Mouse (Mus musculus): ENCODE data around the gene Lpcat2b. TPM values are rescaled to one million over a fixed set of nuclear protein-coding genes. Genes with fewer than 3 reads are reported as not detected.

Lpcat2b gene
- polyA plus RNA-seq, 1 experiment from 2014 or later: not detected

GRCm38 (mm10) chr5:107434001-107434400 is 2.7 kb downstream of the Lpcat2b start:
- H3K4me3 ChIP-seq (ENCODE audit: low read depth, low read length): no peak overlapping the region
- no peak for TF ChIP-seq CTCF (IDR thresholded peaks at IDR 0.05; ENCODE audit: low read depth)
- 76% methylated on average over 5 of the region's 5 CpGs for WGBS

DNA sequence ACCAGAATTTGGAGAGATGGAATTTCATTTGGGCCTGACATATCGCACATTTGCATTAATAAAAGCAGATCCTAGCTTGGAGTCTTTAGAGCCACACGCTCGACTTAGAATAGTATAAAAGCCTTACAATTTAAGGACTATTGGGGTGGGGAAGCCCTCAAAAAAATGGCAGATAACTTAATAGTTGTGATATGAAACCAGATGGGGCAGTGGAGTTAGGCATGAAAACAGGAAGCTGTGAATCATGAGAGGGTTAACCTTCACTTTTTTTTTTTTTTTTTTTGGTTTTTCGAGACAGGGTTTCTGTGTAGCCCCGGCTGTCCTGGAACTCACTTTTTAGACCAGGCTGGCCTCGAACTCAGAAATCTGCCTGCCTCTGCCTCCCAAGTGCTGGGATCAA is 4.8 kb downstream of the Lpcat2b start:
- TF ChIP-seq CTCF (IDR thresholded peaks at IDR 0.05; ENCODE audit: low read depth): no peak
- ATAC-seq (ENCODE audit: insufficient read depth): no peak
- H3K4me1 ChIP-seq (ENCODE audit: insufficient read depth): no peaks in the 10 kb centered on the region
- no peak overlapping the region for H3K4me2 ChIP-seq
- no peak overlapping the region for H3K27ac ChIP-seq (ENCODE audit: low read depth)
- no peak overlapping the region for H3K9ac ChIP-seq
- WGBS: 83% methylated on average over 6 of the region's 6 CpGs
- no peaks in the 10 kb centered on the region for H3K36me3 ChIP-seq (ENCODE audit: insufficient read depth)
- H3K9me3 ChIP-seq (ENCODE audit: low read depth, low read length): no peaks in the 10 kb centered on the region
- no peak for DNase-seq
- H3K4me3 ChIP-seq (ENCODE audit: low read depth, low read length): no peak overlapping the region
- no peaks in the 10 kb centered on the region for H3K27me3 ChIP-seq (ENCODE audit: insufficient read depth, low read length)

More at GRCm38 (mm10) chr5:107434001-107434400, 2.7 kb downstream of the Lpcat2b start:
- Histone ChIP-seq H3K9me3 (ENCODE audit: low read depth, low read length) (no peaks in the 10 kb centered on the region), H3K27ac (ENCODE audit: low read depth) (no peak overlapping the region), H3K4me2 (no peak overlapping the region), H3K9ac (no peak overlapping the region), H3K4me1 (ENCODE audit: insufficient read depth) (no peaks in the 10 kb centered on the region), H3K36me3 (ENCODE audit: insufficient read depth) (no peaks in the 10 kb centered on the region), H3K27me3 (ENCODE audit: insufficient read depth, low read length) (no peaks in the 10 kb centered on the region)
- DNase-seq: no peak
- ATAC-seq (ENCODE audit: insufficient read depth): no peak

- H3K27ac ChIP-seq (ENCODE audit: low read depth): no peak overlapping the region
- no peak overlapping the region; the same call in 1 of the 2 replicates for H3K4me2 ChIP-seq
- WGBS: 62% methylated on average over 6 of the region's 6 CpGs
Measured at GRCm38 (mm10) chr5:107436587-107437209, 5.3 kb downstream of the Lpcat2b start.

DNA sequence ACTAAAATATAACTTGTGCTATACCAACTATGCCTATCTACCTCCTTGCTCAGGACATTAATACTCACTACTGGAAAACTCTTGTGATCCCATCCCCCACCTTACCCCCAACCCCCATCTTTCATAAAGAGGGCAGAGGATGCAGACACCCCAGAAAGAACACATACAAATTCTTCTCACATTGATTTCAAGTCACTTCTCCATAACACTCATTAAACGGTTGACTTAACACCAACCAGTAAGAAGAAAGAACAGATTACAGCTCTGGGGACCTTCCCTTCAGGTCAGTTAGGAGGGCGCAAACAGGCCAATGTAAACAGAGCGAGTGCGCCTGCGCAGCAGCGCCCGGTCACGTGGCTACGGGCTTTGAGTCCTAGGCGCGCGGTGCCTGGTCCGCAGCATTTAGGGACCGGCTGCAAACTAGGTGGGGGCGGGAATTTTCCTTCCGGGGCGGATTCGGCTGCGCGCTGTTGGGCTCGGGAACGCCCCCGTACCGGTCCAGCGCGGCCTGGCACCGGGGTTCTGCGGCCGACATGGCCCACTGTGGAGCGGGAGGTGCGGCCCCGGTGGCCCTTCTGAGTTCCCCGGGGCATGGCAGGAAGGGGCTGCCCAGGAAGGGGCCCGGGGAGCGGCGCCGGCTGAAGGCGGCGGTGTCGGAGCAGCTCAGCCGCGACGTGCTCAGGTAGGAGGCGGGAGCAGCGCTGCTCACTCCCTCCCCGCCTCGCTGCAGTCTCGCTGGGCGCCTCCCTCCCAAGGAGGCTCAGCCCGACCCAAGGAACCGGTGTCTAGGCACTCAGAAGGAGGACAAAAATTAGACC is 6.3 kb downstream of the Lpcat2b start, which contains the start of gene Btbd8:
Btbd8 (plus strand) TSS at position 534 of the 818 bp plus-strand sequence.
- no peaks in the 10 kb centered on the region for H3K9me3 ChIP-seq (ENCODE audit: low read depth, low read length)
- peak; percentile 97 for DNase-seq
- H3K4me2 ChIP-seq: peak within 1 kb of the TSS; percentile 82
- under 1% methylated on average over 51 of the region's 51 CpGs for WGBS
- peak; percentile 96 for ATAC-seq (ENCODE audit: insufficient read depth)
- peak within 1 kb of the TSS; percentile 90 for H3K9ac ChIP-seq
- no peak for TF ChIP-seq CTCF (IDR thresholded peaks at IDR 0.05; ENCODE audit: low read depth)
- H3K27me3 ChIP-seq (ENCODE audit: insufficient read depth, low read length): no peaks in the 10 kb centered on the region
- H3K27ac ChIP-seq (ENCODE audit: low read depth): peak within 1 kb of the TSS; percentile 75
- H3K4me3 ChIP-seq (ENCODE audit: low read depth, low read length): peak within 1 kb of the TSS; percentile 80
- no peaks in the 10 kb centered on the region for H3K36me3 ChIP-seq (ENCODE audit: insufficient read depth)
- no peaks in the 10 kb centered on the region for H3K4me1 ChIP-seq (ENCODE audit: insufficient read depth)

More at GRCm38 (mm10) chr5:107436587-107437209, 5.3 kb downstream of the Lpcat2b start:
- ATAC-seq (ENCODE audit: insufficient read depth) (no peak), DNase-seq (no peak)
- Histone ChIP-seq H3K27me3 (ENCODE audit: insufficient read depth, low read length) (no peaks in the 10 kb centered on the region), H3K36me3 (ENCODE audit: insufficient read depth) (no peaks in the 10 kb centered on the region), H3K9ac (no peak overlapping the region), H3K4me1 (ENCODE audit: insufficient read depth) (no peaks in the 10 kb centered on the region), H3K9me3 (ENCODE audit: low read depth, low read length) (no peaks in the 10 kb centered on the region), H3K4me3 (ENCODE audit: low read depth, low read length) (no peak overlapping the region)
- TF ChIP-seq CTCF (IDR thresholded peaks at IDR 0.05; ENCODE audit: low read depth): no peak

DNA sequence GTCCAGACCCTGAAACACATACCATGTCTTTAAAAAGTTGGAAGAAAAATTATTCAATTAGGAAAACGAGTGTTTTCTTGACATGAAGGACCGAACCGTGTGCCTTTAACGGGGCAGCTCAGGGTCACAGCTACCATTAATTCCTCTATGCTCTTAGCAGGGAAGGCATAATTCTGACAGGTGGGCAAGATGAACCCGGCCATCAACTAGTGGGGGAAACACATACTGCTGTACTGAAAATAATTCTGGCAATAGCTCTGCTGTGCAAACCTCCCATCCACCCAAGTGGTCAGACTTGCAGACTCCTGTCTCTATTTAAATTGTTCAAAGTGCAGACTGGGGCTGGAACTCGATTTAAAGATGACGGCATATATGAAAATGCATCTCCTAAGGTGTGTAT is 7.0 kb downstream of the Lpcat2b start:
- Histone ChIP-seq H3K9ac (peak overlapping the region; percentile 90), H3K27ac (ENCODE audit: low read depth) (peak overlapping the region; percentile 75), H3K36me3 (ENCODE audit: insufficient read depth) (no peaks in the 10 kb centered on the region), H3K4me3 (ENCODE audit: low read depth, low read length) (peak overlapping the region; percentile 80), H3K9me3 (ENCODE audit: low read depth, low read length) (no peaks in the 10 kb centered on the region), H3K4me1 (ENCODE audit: insufficient read depth) (no peaks in the 10 kb centered on the region), H3K27me3 (ENCODE audit: insufficient read depth, low read length) (no peaks in the 10 kb centered on the region), H3K4me2 (peak overlapping the region; percentile 82)
- TF ChIP-seq CTCF (IDR thresholded peaks at IDR 0.05; ENCODE audit: low read depth): 0 out of 2 replicates have a peak, but pooled peaks have one; percentile 4
- ATAC-seq (ENCODE audit: insufficient read depth): peak; percentile 13; the same call in 1 of the 2 replicates
- DNase-seq: peak; percentile 34
- 15% methylated on average over 7 of the region's 7 CpGs for WGBS

- H3K36me3 ChIP-seq (ENCODE audit: insufficient read depth): no peaks in the 10 kb centered on the region
- H3K9ac ChIP-seq: no peak overlapping the region
- no peaks in the 10 kb centered on the region for H3K4me1 ChIP-seq (ENCODE audit: insufficient read depth)
- DNase-seq: no peak
- ATAC-seq (ENCODE audit: insufficient read depth): no peak
- H3K27ac ChIP-seq (ENCODE audit: low read depth): no peak overlapping the region
- no peak for TF ChIP-seq CTCF (IDR thresholded peaks at IDR 0.05; ENCODE audit: low read depth)
- no peak overlapping the region for H3K4me2 ChIP-seq
- 74% methylated on average over 5 of the region's 5 CpGs for WGBS
- no peak overlapping the region for H3K4me3 ChIP-seq (ENCODE audit: low read depth, low read length)
- no peaks in the 10 kb centered on the region for H3K27me3 ChIP-seq (ENCODE audit: insufficient read depth, low read length)
- no peaks in the 10 kb centered on the region for H3K9me3 ChIP-seq (ENCODE audit: low read depth, low read length)
Measured at GRCm38 (mm10) chr5:107441881-107442280, 10.5 kb downstream of the Lpcat2b start.

DNA sequence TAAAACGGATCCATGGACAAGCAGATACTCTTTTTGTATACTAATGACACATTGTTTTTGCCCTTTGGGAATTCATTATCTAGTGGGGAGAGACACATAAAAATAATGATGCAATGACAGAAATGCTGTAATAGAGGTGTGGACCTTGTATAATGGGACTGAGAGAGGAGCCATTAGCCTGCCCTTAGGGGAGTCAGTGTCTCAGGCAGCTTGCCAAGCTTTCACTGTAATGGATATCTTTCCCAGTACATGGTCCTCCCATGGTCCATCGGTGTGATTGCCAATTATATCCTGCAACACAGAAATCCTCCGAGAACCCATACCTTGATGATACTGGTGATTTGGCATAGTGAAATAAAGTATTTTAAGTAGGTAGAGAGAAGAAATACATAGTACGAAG is 12.9 kb downstream of the Lpcat2b start:
- no peak for TF ChIP-seq CTCF (IDR thresholded peaks at IDR 0.05; ENCODE audit: low read depth)
- ATAC-seq (ENCODE audit: insufficient read depth): no peak
- H3K27ac ChIP-seq (ENCODE audit: low read depth): no peak overlapping the region

More for the DNA sequence above, 12.9 kb downstream of the Lpcat2b start:
- H3K4me3 ChIP-seq (ENCODE audit: low read depth, low read length): no peak overlapping the region
- no peaks in the 10 kb centered on the region for H3K27me3 ChIP-seq (ENCODE audit: insufficient read depth, low read length)
- H3K36me3 ChIP-seq (ENCODE audit: insufficient read depth): no peaks in the 10 kb centered on the region
- H3K4me1 ChIP-seq (ENCODE audit: insufficient read depth): no peaks in the 10 kb centered on the region
- WGBS: 85% methylated on average over 4 of the region's 4 CpGs
- H3K4me2 ChIP-seq: no peak overlapping the region
- DNase-seq: no peak
- no peaks in the 10 kb centered on the region for H3K9me3 ChIP-seq (ENCODE audit: low read depth, low read length)
- H3K9ac ChIP-seq: no peak overlapping the region

All from lung, embryonic 14.5 days (tissue).